Mouse (Mus musculus) testis, postnatal 10 days (tissue): Measurements from ENCODE around the gene Kpnb1.
"Not testable (repeated sequence)": the region's sequence is repeated elsewhere in the genome, so short reads cannot be mapped to it uniquely, and the experiment has no call there.

Experiments used
- DNase-seq: peaks from one replicate; pipeline ENCODE4 v3.0.0; 2021; ENCODE audit warnings: low spot score

The Kpnb1 gene

DNA sequence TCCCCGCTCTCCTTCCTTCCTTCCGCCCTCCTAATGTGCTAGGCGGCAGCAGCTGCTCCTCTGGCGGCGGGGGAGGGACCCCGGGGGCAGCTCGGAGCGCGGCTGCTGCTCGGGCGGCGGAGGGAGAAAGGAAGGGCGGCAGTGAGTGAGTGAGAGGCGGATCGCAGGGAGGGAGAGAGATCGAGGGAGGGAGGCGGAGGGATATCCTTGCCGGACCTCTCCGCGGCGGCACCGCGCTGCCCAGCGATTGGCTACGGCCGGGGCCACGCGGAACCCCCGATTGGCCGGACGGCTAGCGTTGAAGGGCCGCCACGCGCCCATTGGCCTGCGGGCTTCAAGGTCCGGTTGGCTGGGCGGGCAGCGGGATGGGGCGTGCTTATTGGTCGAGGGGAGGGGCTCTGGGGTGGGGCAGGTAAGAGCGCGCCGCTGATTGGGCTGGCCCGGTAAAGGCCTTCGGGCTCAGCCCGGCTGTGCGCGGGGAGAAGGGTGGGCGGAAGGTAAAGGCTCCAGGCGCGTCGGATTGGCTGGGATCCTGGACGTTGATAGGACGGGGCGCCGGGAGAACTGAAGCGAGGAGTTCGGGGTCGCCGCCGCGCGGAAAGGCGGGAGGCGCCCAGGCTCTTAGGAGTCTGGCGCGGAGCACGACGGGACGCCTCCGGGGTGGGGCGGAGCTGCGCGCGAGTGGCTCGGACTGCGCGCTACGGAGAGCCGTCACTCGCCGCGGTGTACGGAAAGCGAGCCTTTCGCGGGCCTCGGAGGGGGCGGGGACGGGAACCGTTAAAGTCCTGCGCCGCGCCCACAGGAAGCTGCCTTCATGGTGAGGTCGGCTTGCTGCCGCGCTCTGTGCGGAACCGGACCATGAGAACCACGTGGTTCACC lies at the start of gene Kpnb1:
Gene Kpnb1, minus strand, starts transcription at position 118 of the 879 bp plus-strand sequence.
- peak; percentile 96 for DNase-seq

GRCm38 (mm10) chr11:97232436-97232835 lies 44.8 kb upstream of the Kpnb1 start:
- no peak for DNase-seq

DNA sequence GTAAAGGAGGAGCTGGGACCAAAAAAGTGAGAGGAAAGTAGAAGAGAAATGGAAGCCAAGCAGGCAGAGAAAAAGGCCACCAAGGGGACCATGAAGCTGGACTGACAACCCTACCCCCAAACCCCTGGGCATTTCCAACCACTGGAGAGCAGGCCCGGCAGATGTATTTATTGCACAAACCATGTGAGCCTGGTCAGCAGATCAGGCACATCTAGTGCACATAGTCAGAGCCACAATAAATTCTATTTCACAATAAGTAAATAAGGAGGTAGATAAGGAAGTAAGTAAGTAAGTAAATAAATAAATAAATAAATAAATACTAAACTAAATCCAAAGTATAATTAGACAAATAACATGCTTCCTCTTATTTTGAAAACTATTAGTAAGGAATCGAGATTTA lies 41.7 kb upstream of the Kpnb1 start:
- DNase-seq: no peak

DNA sequence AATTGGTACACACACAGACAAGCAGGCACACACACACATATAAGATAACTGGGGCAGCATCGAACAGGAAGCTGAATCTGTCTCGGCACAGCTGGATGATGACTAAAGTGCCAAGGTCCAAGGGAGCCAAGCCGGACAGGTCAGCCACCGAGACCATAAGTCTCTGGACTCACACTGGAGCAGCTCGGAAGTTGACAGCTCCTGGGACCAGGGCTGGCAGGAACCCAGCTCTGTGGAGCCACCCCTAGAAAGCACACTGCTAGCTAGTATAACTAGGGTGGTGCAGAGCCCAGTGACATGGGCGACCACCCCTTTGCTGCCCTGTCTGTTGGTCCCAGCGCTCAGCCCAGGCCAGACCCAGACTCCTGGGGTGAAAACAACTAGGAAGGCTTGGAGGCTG lies 41.3 kb upstream of the Kpnb1 start:
- no peak for DNase-seq

GRCm38 (mm10) chr11:97226131-97226530 lies 38.5 kb upstream of the Kpnb1 start:
- no peak for DNase-seq

DNA sequence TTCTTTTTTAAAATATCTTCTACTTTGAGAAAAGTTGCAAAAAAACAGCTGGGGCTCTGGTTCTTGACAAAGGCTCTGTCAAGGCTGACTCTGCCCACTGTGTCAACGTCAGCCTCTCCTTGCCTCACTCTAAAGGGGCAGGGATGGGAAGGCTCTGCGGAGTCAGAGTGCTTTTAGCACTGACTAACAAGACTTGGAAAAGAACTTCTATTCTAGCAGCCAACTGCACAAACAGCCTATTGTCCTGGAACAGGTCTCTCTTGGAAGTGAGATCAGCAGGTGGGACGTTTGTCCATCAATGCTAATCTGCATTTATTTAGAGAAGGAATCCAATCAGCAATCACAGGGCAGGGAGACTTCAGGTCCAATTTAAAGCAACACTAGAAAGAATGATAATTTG lies 35.8 kb upstream of the Kpnb1 start:
- DNase-seq: no peak

GRCm38 (mm10) chr11:97221611-97222010 lies 33.9 kb upstream of the Kpnb1 start:
- no peak for DNase-seq

GRCm38 (mm10) chr11:97220211-97220610 lies 32.5 kb upstream of the Kpnb1 start:
- no peak for DNase-seq

- no peak for DNase-seq
Measured at GRCm38 (mm10) chr11:97214411-97214810, 26.7 kb upstream of the Kpnb1 start.

- no peak for DNase-seq
Measured at GRCm38 (mm10) chr11:97210728-97211400, 23.2 kb upstream of the Kpnb1 start.

GRCm38 (mm10) chr11:97207011-97207422 lies 19.3 kb upstream of the Kpnb1 start:
- DNase-seq: no peak

- no peak for DNase-seq
Measured at GRCm38 (mm10) chr11:97199519-97199918, 11.8 kb upstream of the Kpnb1 start.

GRCm38 (mm10) chr11:97198601-97199000 lies 10.9 kb upstream of the Kpnb1 start:
- DNase-seq: peak; percentile 76

DNA sequence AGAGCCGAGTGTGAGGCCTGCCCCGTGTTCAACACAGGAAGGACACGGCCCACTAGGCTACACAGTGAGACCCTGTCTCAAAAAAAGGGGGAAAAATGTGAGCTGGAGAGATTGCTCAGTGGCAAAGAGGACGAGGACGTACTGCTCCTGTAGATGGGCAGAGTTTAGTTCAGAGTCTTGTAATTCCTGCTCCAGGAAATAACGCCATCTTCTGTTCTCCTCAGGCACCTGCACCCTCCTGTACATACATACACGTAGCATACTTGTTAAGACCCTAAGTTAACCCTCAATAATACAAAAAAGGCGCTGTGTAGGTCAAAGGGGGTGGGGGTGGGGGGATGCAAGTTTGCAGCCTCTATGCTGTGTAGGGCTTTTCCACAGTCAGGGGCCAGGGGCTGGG lies 9.3 kb upstream of the Kpnb1 start:
- no peak for DNase-seq

DNA sequence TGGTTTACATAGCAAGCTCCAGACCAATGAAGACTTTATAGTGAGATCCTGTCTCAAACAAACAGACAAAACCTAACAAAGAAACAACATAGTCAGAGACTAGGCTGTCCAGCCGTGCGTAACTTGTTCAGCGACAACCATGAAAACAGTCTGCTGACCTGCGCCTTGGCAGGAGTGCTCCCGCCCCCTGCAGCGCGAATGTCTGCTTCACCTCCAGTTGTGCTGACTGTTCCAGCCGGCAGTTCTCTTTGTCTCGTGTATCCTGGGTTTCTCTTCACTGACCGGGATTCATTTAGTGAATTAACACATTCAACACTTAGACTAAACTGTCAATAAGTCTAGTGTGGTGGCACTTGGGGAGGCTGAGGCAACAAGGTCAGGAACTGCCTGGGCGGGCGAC lies 8.9 kb upstream of the Kpnb1 start:
- no peak for DNase-seq

GRCm38 (mm10) chr11:97192621-97192951 lies 4.9 kb upstream of the Kpnb1 start:
- DNase-seq: no peak

DNA sequence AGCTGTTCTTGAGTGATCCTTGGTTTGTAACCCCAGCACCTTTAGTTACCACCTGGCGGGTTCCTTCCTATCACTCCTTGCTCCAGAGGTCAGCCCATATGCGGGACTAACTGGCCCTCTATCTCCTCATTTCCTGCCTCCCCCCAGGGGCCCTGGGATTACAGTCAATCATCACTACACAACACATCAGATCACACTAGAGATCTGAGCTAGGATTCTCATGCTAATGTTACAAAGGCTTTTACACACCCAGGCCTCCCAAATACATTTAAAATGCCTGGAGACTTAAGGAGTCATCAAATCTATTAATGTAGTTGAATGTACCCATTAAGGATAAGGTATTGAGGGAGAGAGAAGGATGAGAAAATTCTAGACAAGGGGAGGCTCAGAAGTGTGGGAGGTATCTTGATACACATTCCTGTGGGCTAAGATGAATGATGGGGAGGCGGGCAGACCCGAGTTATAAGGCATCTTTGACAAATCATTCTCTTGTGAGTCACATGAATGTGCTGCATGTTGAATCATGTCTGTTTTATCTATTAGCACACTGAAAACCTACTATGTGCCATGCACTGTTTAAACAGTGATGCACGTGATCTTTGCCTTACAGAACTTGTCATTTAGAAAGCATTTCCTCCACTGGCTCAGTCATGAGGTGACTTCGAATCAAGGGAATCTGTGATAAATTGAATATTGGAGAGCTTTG lies 4.4 kb upstream of the Kpnb1 start:
- DNase-seq: no peak

- no peak for DNase-seq
Measured at GRCm38 (mm10) chr11:97190992-97191391, 3.3 kb upstream of the Kpnb1 start.

- not testable (repeated sequence) for DNase-seq
Measured at GRCm38 (mm10) chr11:97189645-97190044, 2.0 kb upstream of the Kpnb1 start.

GRCm38 (mm10) chr11:97189231-97189630 lies 1.6 kb upstream of the Kpnb1 start:
- no peak for DNase-seq

DNA sequence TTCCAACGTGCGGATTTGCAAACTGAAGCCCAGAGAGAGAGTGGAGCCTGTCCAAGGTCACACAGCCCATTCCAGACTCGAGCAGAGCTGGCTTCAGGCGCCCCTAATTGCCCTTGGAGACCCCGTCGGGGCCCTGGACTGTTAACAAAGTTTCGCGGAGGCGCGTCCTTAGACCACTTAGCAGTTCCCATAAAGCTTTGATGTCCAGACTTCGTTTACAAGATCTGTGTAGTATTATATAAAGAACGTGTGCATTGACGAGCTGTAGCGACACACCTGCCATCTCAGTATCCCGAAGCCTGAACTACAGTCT lies 918 bp upstream of the Kpnb1 start:
- DNase-seq: no peak

DNA sequence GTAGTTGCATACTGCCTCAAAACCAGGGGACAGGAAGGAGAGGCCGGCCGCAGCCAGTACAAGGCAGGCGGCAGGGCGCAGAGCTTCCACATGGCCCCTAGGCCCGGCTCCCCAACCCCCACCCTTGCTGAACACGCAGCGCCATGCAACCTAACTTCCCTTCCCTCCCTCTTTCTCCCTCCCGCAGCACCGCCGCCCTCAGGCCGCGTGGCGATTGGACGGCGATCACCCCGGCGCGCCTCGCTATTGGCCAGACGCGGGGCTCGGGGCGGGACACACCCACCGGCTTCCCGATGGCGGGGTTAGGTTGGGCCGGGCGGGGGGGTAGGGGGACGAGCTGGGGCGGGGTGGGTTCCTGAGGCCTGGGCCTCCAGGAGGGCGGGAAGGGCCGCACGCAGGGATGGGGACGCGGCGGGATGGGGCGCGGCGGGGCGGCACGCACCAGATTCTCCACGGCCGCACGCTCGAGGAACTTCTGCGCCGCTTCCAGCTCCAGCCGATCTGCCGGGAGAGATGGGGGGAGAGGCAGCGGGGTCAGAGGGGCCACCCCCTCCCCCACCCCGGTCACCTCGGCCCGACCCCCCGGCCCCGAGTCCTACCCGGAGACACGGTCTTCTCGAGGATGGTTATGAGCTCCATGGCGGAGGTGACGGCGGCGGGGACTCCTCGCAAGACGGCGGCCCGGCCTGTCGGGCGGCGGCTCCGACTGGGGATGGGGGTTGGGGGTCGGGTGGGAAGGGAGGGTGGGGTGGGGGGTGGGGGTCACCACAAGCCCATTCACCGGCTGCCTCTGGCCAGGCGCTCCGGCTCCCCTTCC lies 526 bp downstream of the Kpnb1 start:
- peak; percentile 97 for DNase-seq
